Mouse (Mus musculus) forebrain, postnatal 0 days (tissue): ENCODE data around the gene St6galnac5. TPM values are rescaled to one million over a fixed set of nuclear protein-coding genes. Genes with fewer than 3 reads are reported as not detected.

Experiments
- ATAC-seq: fragments of 200-750 bp; cut with Nextera tagmentation; 2 replicates; pipeline ENCODE4 v1.8.0; 2017; ENCODE audit warnings: mild to moderate bottlenecking, moderate library complexity
- DNase-seq: peaks from one replicate; pipeline ENCODE4 v3.0.0-alpha.2; 2015
- H3K27ac ChIP-seq: fragments of 300-500 bp; sonication (generic); 2 replicates; pipeline ENCODE4 v1.5.1; 2014; ENCODE audit warnings: low read depth, mild to moderate bottlenecking, antibody characterized with exemption, low read length, moderate library complexity, mixed read lengths
- H3K27me3 ChIP-seq: fragments of 300-500 bp; sonication (generic); 2 replicates; pipeline ENCODE4 v1.6.1; 2014; ENCODE audit warnings: mild to moderate bottlenecking, low read length, mixed read lengths; ENCODE audit not compliant: insufficient read depth
- H3K36me3 ChIP-seq: fragments of 300-500 bp; sonication (generic); 2 replicates; pipeline ENCODE4 v1.6.1; 2014; ENCODE audit warnings: mild to moderate bottlenecking, moderate library complexity; ENCODE audit not compliant: insufficient read depth
- H3K4me1 ChIP-seq: fragments of 300-500 bp; sonication (generic); 2 replicates; pipeline ENCODE4 v1.6.1; 2014; ENCODE audit warnings: antibody characterized with exemption; ENCODE audit not compliant: insufficient read depth
- H3K4me2 ChIP-seq: fragments of 300-500 bp; sonication (generic); 2 replicates; pipeline ENCODE4 v1.6.1; 2014; ENCODE audit warnings: low read depth, mild to moderate bottlenecking, moderate library complexity
- H3K4me3 ChIP-seq: fragments of 300-500 bp; sonication (generic); 2 replicates; pipeline ENCODE4 v1.5.1; 2014; ENCODE audit warnings: low read depth, low read length, mixed read lengths
- H3K9ac ChIP-seq: fragments of 300-500 bp; sonication (generic); 2 replicates; pipeline ENCODE4 v1.6.1; 2014; ENCODE audit warnings: mild to moderate bottlenecking
- H3K9me3 ChIP-seq: fragments of 300-500 bp; sonication (generic); 2 replicates; pipeline ENCODE4 v1.6.1; 2016; ENCODE audit warnings: low read length
- CTCF ChIP-seq: sonication (generic); IDR thresholded peaks from 2 replicates; pipeline ENCODE4 v1.5.1; 2016; ENCODE audit warnings: antibody characterized with exemption, control low read depth, low read depth
- WGBS: fragments of 180-500 bp; shearing (Covaris S2); extraction: QIAGEN DNeasy Blood & Tissue Kit; methylation state at CpG from one replicate; pipeline ENCODE4 v1.1.7; 2014; 5-methylcytosine and 5-hydroxymethylcytosine counted together
- polyA plus RNA-seq: library from polyadenylated mRNA; unstranded; fragments of >200 nt; fragmentation: Nextera tagmentation; extraction: Ambion mirVana; gene quantifications from 2 replicates; pipeline ENCODE4 v1.2.1, GENCODE M21; 2015
- total RNA-seq: library from RNA; depleted of rRNA; stranded (reverse); fragments of >200 nt; gene quantifications from 2 replicates; pipeline ENCODE4 v1.2.3, GENCODE M21; 2014

The St6galnac5 gene
- total and polyA plus RNA-seq, 2 experiments from 2014 or later: 26.8 to 38.3 TPM

DNA sequence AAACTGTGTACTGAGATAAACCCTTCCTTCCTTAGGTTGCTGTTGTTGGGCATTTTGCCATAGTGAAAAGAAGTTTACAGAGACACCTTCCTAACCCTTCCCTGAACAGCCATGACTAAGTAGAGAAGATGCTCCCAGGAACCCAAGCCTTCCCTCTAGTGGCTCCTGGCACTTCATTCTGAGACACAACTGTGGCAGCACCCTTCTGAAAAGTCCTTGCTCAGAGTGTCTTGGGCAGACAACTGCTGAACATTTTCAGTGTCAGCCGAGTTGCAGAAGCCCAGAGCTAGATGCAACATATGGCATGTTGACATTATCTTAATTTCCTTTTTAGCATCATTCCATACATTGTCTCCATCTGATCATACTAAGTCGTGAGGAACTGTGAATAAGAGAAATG lies 144.6 kb downstream of the St6galnac5 start:
- no peak overlapping the region for H3K9ac ChIP-seq
- ATAC-seq (peak; percentile 51; the same call in 1 of the 2 replicates), DNase-seq (no peak)
- no peak for TF ChIP-seq CTCF
- H3K9me3 ChIP-seq: no peaks in the 10 kb centered on the region
- 0 out of 2 replicates have a peak, but pooled peaks cover 9% of the 10 kb centered on the region for H3K36me3 ChIP-seq
- no peak overlapping the region for H3K4me3 ChIP-seq
- H3K27ac ChIP-seq: no peak overlapping the region
- no peaks in the 10 kb centered on the region for H3K4me1 ChIP-seq
- H3K27me3 ChIP-seq: no peaks in the 10 kb centered on the region
- WGBS: 51% methylated on average over 2 of the region's 2 CpGs
- H3K4me2 ChIP-seq: no peak overlapping the region

DNA sequence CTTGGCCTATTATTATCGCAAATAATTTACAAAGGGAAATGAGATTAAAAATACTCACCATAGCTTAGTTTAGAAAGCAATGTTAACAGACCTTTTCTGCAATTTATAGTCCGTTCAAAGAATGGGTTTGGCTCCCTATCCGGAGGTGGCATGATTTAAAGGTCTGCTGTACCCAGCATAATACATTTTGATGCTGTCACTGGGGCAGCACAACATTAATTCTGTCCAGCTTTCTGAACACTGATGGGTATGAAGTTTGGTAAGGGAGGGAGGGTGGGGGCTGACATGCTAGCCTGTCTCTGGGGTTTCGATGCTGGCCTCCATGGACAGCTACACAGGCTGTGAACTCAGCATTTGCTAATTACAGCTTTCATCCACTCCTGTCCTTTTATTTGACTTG lies 149.6 kb downstream of the St6galnac5 start:
- WGBS: 83% methylated on average over 4 of the region's 4 CpGs
- H3K36me3 ChIP-seq: 0 out of 2 replicates have a peak, but pooled peaks cover 6% of the 10 kb centered on the region
- H3K27me3 ChIP-seq: no peaks in the 10 kb centered on the region
- H3K9me3 ChIP-seq: no peaks in the 10 kb centered on the region
- H3K9ac ChIP-seq: no peak overlapping the region
- no peak overlapping the region for H3K4me3 ChIP-seq
- H3K4me2 ChIP-seq: no peak overlapping the region
- no peaks in the 10 kb centered on the region for H3K4me1 ChIP-seq
- no peak for ATAC-seq
- no peak for TF ChIP-seq CTCF
- no peak overlapping the region for H3K27ac ChIP-seq
- DNase-seq: no peak

DNA sequence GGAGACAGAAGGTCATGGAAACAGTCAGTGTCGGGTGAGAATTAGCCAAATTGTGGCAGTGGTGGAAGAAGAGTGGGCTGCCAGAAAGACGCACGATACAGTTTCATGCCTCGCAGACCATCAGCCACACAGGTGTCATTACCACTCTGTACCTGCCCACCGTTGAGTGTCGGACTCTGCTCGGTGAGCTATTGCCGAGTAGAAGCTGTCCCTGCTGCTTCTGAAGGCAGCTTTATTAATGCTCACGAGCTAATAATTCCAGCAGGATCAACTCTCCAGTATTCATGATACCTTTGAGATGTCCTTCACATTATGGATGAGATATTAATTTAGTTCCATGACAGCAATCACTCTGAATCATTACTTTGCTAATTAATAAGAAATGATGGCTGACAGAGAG lies 150.1 kb downstream of the St6galnac5 start:
- WGBS: 89% methylated on average over 9 of the region's 9 CpGs
- Histone ChIP-seq H3K9me3 (no peaks in the 10 kb centered on the region), H3K4me3 (no peak overlapping the region), H3K36me3 (0 out of 2 replicates have a peak, but pooled peaks cover 6% of the 10 kb centered on the region), H3K4me2 (no peak overlapping the region), H3K9ac (no peak overlapping the region), H3K4me1 (no peaks in the 10 kb centered on the region), H3K27me3 (no peaks in the 10 kb centered on the region), H3K27ac (no peak overlapping the region)
- TF ChIP-seq CTCF: no peak
- DNase-seq: no peak
- ATAC-seq: no peak

DNA sequence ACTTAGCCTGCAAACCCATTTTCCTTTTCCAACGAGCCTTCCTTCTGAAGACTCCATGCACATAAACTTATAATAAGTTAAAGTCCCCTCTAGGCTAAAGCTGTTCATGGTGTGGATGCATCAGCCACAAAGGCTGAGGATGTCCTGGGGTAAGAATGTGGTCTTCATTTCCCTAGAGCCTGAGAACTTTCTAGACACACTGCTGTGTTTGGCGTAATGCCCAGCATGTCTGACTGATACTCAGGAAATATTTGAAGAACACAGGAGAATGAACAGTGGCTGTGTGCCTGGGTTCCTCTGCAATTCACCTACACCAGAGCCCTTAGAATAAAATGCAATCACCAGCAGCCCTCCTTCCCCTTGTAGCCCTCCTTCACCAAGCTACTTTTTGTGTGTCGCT lies 150.7 kb downstream of the St6galnac5 start:
- ATAC-seq (no peak), DNase-seq (no peak)
- TF ChIP-seq CTCF: no peak
- Histone ChIP-seq H3K36me3 (0 out of 2 replicates have a peak, but pooled peaks cover 6% of the 10 kb centered on the region), H3K27ac (no peak overlapping the region), H3K27me3 (no peaks in the 10 kb centered on the region), H3K4me2 (no peak overlapping the region), H3K9me3 (no peaks in the 10 kb centered on the region), H3K4me3 (no peak overlapping the region), H3K4me1 (no peaks in the 10 kb centered on the region), H3K9ac (no peak overlapping the region)
- 76% methylated on average over 3 of the region's 3 CpGs for WGBS

DNA sequence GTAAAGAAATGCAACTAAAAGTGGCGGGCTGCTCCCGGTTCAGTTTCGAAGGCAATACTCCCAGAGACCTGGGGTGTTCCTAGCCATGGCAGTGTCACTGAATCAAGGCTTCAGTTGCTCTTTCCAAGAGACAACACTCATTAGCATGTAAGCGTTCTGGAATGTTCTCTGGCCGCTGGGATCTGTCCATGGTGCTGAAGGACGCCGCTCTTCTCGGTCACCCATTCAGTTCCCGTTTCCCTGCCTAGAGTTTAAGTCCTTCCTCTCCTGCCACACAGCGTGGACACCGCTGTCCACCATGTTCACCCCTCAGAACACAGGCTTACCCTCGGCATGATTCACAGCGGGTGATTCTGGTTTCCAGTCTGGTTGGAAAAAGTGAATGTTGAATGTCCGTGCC lies 160.8 kb downstream of the St6galnac5 start:
- Histone ChIP-seq H3K4me1 (no peaks in the 10 kb centered on the region), H3K9ac (no peak overlapping the region), H3K4me3 (no peak overlapping the region), H3K36me3 (no peaks in the 10 kb centered on the region; the same call in 1 of the 2 replicates), H3K4me2 (no peak overlapping the region), H3K9me3 (no peaks in the 10 kb centered on the region), H3K27me3 (no peaks in the 10 kb centered on the region), H3K27ac (no peak overlapping the region)
- no peak for TF ChIP-seq CTCF
- WGBS: 70% methylated on average over 14 of the region's 14 CpGs
- ATAC-seq (no peak), DNase-seq (no peak)

DNA sequence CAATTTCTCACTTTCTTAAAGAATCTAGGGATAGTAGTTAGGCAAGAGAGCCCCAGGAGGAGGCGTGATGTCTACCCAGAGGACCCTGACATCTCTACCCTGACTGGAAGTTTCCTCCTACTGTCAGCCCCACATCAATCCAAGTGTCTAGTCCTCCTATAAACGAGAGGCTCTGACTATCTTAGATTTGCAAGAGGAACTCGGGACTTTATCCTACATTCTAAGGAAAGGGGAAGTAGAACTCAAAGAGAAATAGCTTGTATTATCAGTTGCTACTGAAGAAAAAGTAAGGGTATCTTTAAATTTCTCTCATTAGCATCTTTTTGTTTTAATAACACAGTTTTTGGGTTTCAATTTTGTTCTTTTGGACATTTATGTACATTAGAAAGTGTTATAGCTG lies 161.6 kb downstream of the St6galnac5 start:
- ATAC-seq (no peak), DNase-seq (no peak)
- Histone ChIP-seq H3K36me3 (no peaks in the 10 kb centered on the region; the same call in 1 of the 2 replicates), H3K4me2 (no peak overlapping the region), H3K9me3 (no peaks in the 10 kb centered on the region), H3K27ac (no peak overlapping the region), H3K9ac (no peak overlapping the region), H3K4me1 (no peaks in the 10 kb centered on the region), H3K27me3 (no peaks in the 10 kb centered on the region), H3K4me3 (no peak overlapping the region)
- whole genome bisulfite sequencing: 82% methylated on average over 3 of the region's 3 CpGs
- TF ChIP-seq CTCF: no peak

DNA sequence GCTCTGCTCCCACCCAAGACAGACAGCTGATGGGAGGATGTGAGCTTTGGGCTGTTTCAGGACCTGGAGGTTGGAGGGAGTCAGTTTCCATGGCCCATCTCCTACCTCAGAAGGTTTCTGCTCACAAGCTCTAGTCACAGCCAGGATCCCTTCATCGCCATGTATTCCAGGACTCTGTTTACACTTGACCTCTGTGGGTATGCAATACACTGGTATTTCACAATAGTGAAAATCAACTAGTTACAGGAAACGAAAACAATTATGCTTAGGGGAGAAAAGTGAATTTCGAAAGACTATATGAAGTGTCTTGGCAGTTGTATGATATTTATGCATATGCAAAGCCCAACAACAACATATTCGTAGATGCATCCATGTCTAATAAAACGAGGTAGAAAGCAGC lies 166.9 kb downstream of the St6galnac5 start:
- no peak for TF ChIP-seq CTCF
- no peak for ATAC-seq
- WGBS: 87% methylated on average over 5 of the region's 5 CpGs

More for the DNA sequence above, 166.9 kb downstream of the St6galnac5 start:
- H3K36me3 ChIP-seq: no peaks in the 10 kb centered on the region; the same call in 1 of the 2 replicates
- H3K9ac ChIP-seq: no peak overlapping the region
- no peak overlapping the region for H3K4me2 ChIP-seq
- no peak overlapping the region for H3K4me3 ChIP-seq
- H3K27ac ChIP-seq: no peak overlapping the region
- H3K4me1 ChIP-seq: no peaks in the 10 kb centered on the region
- no peak for DNase-seq
- H3K27me3 ChIP-seq: no peaks in the 10 kb centered on the region
- no peaks in the 10 kb centered on the region for H3K9me3 ChIP-seq
